Mouse (Mus musculus) lung, postnatal 25 days (tissue): ENCODE results near the gene Lsm4.

ENCODE experiments used
- DNase-seq: peaks from one replicate; pipeline ENCODE4 v3.0.0; 2022; ENCODE audit warnings: low spot score

Lsm4 gene

DNA sequence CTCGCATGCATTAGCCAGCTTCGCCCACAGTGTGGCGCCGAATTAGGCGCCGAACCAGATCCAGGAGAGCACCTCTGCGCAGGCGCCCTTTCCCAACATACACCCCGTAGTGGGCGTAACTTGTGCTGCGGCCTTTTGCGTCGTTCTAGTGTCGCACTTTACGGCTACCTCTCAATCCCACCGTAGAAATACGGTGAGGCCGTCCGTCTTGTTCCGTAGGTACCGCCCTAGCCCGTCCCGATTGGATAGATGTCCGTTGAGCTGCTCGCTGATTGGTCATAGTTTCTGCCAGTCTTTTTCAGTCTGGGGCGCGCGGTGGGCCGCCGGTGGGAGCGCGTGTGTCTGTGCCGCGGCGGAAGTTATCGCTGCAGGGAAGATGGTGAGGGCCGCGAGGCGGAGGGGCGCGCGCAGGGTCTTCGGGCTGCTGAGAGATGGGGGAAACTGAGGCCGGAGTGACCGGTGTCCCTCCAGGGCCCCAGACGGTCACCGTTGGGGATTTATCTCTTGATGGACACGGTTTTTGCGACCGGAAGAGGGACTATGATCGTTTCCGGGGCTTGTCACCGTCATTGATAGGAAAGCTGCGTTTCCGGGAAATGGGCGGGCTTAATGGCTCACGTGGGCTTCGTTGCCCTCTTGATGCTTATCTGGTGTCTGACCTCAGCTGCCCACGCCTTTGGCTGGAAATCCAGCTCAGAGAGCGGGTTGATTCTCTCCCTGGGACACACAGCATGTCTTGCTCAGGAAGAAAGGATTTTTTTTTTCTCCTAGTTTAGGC is at the start of gene Lsm4:
Gene Lsm4 (plus strand): TSS at position 170 of the 778 bp plus-strand sequence.
- DNase-seq, result peak; percentile 99

DNA sequence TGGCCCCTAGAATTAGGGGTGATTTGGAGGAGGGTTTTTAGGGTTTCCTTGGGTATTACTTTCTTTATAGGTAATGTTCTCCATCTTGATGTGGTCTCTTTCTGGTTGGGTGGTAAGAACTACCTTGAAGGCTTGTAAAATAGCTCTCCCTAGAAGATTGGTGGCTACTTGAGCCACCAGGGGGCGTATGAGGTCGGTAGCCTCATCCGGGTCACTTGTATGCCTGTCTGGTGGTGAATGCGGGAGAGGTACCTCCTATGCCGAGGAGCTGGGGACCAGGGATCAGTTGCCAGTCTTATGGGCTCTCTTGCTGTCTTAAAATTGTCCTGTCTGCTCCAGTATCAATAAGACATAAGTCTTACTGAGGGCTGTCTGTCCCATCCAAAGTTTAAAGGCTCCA is 47.9 kb upstream of the Lsm4 start:
- peak; percentile 64 for DNase-seq

DNA sequence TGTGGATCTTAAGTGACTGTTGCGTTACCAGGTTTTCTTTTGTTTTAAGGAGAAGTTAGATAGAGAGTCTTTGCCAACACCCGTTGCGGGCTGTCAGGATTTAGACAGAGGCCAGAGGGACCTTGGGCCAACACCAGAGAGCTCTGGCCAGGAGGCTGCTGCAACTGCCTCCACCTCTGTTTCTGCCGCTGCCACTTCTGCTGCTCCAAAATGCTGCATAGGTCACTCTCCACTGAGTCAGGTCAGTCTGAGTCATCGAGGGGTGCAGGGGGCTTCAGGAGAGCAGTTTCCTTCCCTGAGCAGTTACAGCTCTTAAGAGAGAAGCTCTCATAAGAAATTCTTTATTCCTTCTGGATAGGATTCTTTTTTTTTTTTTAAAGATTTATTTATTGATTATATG is 46.0 kb upstream of the Lsm4 start:
- DNase-seq, result no peak

DNA sequence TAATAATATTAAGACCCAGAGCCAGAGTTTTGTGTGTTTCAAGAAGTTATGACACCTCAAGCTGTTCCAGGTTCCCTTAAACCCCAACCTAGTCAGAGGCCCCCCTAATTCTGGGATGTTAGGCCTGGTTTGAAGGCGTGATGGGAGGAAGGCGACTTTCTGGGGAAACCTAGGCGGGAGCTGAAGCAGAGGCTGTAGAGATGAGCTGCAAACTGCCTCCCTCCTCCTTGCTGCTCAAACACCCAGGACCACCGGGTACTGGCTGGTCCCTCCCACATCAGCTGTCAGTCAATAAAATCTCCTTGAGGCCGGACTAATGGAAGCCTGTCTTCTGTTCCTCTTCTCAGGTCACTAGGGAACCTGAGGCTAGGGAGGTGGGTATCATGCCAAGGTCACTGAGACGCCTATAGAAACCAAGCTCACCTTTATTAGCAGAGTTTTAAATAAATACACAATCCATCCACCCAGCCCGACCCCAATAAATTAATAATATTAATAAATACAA is 44.0 kb upstream of the Lsm4 start:
- no peak for DNase-seq

DNA sequence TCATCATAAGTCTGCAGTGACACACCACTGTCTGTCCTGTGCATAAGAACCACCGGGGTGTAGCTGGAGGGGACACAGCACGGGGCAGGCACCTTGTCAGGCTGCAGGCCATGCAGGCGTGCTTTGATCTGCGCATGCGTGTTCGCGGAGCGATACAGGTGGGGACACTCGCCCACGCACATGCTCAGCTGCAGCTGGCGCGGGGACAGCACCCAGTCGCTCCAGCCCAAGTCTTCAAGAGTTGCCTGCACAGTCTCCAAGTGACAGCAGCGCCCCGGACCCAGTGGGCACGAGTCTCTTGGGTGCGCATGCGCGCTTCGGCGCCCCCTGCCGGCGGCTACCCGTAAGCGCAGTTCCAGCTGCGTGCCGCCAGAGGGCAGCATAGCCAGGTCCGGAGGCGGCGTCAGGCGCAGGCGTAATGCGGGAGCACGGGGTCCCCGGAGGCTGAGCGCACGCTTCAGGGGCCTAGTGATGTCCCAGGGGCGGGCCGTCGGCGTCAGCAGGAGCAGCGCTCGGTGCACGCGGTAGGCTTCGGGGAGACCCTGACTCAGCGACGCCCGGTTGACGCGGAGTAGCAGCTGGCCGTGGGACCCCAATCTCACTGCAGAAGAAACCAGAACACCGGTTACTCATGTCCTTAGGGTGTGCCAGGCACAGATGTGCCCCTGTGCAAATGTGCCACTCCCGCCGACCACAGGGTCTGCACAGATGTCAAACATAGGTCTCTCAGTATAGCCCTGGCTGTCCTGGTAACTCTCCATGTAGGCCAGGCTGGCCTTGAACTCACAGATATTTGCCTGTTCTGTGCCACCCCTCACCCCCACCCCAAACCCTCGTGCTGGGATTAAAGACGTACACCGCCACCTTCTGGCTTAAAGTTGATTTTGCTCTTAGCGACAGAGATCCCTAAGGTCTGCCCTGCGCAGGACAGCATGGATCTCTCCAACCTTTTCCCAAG is 43.2 kb upstream of the Lsm4 start:
- DNase-seq, result peak; percentile 84

DNA sequence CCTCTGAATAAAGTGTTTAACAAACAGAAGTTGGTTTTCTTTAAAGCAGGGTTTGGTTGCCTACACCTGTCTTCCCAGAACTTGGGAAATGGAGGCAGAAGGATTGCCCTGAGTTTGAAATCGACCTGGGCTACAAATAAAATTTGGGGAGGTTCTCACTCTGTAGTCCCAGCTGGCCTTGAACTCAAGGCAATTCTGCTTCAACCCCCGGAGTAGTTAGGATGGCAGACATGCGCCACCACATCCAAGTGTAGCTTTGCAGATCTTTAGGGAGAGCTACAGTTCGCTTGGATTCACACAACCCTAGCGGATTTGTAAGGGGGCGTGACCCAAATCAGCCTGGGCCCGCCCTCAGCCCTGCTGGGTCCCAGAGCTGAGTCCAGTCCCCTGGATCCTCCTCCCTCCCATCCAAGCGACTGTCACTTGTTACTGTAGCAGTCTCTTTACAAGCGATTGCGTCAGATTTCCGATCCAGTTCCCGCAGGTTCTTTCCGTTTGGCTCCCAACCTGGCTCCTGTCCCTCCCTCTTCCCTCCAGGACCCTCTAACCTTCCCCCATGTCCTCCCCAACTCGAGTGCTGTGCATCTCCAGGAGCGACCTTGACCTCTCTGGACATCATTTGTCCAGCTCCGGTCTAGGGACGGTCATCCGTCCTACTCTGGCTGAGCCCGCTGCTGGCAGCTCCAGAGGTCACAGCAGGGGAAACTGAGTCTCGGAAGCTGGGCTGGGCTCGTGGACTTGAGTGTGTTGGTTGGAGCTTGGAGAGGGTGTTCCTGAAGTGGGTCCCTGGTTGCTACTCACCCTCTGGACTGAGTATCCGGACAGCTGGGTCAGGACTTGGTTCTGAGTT is 42.3 kb upstream of the Lsm4 start:
- peak; percentile 71 for DNase-seq

DNA sequence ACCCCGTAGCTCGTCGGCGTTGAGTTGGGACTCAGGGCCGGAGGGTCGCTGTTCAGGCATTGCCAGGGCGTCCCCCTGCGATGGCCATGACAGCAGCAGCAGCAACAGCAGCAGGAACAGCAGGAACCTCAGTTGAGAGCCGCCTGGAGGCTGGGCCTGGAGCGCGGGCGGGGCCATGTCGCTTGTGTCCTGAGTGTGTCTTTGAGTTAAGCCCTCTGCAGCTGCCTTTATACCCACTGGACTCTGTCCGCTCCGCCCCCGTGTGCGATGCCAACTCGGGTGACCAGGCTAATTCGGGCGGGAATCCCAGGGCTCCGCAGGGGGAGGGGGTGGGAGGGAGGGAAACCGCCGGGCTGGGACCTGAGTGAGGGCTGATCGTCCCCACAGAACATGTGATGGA is 41.6 kb upstream of the Lsm4 start:
- peak; percentile 47 for DNase-seq

DNA sequence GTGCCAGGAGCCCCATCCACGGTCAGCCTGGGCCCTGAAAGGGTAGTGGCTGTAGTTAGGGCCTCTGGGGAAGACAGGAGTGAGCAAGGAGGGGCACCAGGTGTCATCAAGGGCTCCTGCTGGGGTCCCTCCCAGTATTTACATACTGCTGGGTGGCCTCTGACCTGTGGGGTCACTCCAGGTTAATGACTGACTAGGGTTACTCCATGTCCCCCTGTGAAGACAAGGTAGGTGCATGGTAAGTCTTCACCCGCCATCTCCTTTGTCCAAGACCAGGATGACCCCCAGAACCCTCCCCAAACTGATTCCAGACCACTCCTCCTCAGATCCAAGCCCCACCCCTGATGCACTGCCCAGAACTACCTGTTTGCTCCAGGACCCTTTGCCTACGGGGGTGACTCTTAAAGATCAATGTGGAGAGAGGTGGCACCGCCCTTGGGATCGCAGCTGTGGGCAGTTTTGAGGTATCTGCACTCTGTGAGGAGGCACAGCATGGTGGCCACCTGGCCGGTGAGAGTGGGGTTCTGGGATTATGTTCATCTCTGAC is 40.6 kb upstream of the Lsm4 start, which contains the start of gene Gdf15:
Gene Gdf15 (minus strand): TSS at position 111 of the 547 bp plus-strand sequence.
- no peak for DNase-seq

DNA sequence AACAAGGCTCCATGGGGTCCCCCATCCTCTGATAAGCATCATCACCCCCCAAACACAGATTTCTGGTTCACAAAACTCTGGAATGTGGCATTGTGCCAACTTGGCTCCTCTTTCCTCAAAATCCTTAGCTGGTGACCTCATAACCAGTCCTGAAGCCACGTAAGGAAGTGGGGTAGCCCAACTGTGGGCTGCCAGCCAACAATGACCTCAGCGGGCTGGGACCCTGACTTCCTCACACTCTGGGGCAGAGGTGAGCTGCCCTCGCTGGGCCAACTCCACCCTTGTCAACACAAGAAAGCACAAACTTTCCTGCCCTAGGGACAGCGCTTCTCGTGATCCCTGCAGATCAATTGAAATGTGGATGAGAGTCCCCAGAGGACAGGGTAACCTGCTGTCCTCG is 39.0 kb upstream of the Lsm4 start:
- DNase-seq, result peak; percentile 77

DNA sequence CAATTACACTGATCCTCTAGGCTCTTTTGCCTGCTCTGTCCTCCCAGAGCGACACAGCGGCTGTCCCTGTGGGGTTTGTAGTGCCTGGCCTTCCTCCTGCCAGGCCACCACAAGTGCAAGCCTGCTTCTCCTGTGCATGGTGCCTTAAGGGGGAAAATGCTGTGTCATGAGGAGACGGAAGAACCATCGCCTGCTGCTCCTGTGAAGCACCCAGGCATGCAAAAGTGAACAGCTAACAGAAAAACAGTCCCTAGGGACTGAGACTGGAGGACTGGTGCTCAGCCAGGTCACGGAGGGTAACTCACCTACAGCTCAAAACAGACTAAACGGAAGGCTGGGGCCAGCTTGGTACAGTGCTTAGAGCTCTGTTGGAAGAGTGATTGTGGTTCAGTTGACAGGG is 37.5 kb upstream of the Lsm4 start:
- DNase-seq, result peak; percentile 43

DNA sequence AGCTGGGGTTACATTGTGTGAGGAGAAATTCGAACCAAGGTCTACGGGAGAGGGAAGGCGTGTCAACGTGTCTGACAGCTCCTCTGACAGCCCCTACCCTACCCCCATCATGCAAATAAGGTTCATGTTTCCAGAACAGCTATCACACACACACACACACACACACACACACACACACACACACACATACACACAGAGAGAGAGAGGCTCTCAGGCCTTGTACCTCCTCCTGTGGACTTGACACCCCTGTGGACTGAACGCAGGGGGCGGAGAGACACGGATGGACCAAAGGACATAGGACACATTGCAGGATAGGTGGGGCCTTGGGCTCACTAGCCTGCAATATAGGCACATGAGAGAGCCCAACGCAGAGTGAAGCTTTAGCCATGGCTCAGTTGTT is 36.2 kb upstream of the Lsm4 start:
- DNase-seq, result no peak

DNA sequence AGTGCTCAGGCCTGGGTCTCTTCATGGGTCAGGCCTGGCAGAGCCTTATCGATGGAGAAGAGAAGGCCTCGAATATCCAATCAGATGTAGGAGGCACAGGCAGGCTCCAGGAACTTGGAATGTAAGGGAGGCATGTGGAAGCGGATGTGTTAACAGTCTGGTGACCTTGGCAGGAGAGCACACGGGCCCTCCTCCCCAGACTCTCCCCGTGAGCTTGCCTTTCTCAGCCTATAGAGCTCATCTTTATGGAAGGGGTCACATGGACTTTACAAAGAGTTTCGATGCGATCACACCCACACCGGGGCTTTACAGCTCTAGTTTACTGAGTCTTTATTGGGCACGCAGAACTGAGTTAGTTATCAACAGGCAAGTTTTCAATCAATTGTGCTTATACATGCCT is 34.3 kb upstream of the Lsm4 start:
- DNase-seq, result no peak

DNA sequence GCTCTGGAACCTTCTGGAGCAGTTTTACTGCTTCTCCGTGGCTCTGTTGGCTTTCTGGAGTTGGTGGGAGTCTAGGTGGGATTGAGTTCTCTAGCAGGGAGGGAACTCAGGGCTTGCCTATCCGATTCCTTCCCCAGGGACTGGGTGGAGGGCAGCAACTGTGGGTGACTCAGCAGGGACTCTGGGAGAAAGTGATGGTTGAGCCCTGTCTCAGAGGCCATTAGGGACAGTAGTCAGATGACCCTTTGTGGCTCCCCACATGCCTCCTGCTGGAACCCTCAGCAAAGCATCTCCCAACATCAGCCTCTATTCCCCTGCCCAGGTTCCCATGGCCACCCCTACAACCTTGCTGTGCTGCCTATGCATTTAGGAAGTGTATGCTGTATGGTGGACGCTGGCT is 30.0 kb upstream of the Lsm4 start:
- no peak for DNase-seq

DNA sequence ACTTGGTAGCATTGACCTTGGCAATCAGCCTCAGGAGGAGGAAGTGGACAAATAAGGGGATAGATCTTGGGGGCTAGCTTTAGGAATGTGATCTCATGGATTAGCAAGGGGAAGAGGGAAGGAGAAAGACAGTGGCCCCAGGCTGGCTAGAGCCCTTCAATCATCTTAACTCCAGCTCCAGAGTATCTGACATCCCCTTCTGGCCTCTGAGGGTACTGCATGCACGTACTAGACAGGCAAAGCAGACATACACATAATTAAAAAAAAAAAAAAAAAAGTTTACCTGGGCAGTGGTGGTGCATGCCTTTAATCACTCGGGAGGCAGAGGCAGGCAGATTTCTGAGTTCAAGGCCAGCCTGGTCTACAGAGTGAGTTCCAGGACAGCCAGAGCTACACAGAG is 29.0 kb upstream of the Lsm4 start:
- no peak for DNase-seq

DNA sequence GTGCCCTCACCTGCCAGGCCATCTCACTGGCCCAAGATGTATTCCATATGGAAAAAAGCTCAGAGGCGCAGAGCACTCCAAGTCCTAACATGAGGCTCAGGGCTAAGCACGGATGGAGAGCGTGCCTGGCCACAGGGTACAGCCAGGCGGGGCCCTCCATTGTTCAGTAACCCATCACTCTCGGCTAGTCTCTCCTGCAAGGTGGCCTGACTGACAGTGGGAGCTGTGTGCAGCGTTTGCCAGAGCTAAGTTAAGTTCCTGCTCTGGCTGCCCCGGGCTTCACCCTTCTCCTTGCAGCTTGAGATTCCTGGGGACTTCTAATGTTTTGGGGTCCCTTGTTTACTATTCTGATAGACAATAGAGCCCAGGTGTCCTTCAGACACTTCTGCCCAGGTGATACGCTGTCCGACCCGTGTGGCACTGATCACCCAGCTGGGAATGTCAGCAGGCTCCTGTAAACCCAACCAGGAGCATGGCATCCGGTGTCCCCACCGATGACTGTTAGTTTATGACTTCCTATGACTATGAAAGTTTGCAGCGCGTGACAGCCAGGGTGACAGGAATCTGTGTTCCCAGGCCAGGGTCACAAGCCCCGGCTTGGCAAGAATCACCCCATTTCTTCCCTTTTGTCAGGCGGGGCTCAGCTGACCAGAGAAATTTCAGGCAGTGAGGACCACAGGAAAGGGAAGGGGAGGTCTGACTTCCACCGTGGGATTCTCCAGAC is 27.4 kb upstream of the Lsm4 start:
- peak; percentile 45 for DNase-seq

DNA sequence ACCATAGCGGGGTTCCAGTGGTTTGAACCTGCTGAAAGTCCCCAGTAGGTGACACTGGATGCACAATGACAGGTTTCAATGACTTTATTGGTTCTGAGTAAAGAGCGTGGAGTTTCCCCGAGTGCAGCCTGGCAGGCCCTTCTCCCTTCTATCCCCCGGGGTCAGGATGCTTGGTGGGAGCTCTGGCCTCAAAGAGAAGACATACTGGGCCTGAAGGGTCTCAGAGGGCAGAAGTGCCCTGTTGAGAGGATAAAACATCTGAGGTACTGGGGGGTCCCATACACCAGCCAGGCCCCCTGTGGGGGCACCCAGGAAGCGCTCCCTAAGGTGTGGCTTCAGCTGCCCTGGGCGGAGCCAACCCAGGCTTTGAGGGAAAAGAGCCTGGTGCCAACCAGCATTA is 26.7 kb upstream of the Lsm4 start:
- no peak for DNase-seq

DNA sequence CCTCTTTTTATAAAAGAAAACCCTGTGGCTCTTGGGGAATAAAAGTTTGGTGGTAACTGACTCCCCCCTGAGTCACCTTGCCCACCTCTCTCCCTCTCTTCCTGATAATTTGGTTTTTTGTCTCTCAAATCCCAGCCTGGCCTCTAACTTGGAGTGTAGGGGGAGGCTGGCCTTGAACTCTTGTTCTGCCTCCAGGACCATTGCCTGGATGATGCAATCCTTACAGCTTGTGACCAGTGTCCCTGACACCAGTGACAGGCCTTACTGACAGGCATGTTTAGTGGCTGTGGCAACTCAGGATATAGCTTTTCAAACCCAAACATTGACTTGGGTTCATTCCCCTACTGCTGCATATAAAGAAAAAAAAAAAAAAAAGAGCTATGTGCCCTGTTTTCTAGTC is 26.3 kb upstream of the Lsm4 start:
- no peak for DNase-seq

DNA sequence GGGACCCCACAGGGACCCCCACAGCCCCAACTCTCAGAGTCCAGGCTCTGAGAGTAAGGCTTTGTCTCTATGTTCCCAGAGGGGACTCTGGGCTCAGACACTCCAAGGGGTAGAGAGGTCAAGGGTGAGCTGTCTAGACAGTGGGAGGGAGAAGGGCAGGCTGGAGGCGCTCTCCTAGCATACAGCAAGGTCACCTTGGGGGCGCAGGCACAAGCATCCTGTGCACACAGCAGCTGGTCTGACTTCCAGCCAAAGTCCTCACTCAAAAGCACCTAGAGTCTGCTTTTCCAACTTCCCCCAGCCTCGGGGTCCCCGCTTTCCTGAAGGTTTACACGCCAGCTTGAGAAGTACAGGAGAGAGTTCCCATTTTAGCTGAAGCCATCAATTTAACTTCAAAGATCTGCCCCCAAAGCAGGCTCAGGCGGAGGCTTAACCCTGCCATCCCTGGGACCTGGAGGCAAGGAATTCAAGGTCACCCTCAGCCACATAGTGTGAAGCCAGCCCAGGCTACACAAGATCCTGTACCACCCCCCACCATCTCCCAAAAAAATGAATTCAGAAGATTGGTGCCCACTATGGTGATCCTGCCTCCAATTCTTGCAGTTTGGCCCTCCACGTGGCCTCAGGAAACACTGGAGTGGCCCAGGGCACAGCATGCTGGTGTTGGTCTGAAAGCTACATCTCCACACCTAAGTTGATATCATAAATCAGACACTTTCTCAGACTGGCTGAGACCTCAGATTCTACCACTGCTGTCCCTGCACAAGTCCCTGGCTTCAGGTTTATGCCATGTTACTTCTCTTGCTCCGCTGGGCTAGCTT is 25.5 kb upstream of the Lsm4 start:
- no peak for DNase-seq

DNA sequence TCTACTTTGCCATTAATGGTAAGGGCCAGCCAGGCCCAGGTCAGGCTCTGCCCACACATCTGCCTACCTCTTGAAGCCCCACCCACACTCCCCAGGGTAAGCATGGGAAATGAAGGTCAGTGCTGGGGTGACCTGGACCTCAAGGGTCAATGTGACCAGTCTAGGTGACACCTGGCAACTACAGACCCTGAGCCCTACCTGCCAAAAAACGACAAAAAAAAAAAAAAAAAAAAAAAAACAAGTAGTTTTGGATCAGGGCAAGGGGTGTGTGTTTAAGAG is 24.9 kb upstream of the Lsm4 start:
- DNase-seq, result no peak

DNA sequence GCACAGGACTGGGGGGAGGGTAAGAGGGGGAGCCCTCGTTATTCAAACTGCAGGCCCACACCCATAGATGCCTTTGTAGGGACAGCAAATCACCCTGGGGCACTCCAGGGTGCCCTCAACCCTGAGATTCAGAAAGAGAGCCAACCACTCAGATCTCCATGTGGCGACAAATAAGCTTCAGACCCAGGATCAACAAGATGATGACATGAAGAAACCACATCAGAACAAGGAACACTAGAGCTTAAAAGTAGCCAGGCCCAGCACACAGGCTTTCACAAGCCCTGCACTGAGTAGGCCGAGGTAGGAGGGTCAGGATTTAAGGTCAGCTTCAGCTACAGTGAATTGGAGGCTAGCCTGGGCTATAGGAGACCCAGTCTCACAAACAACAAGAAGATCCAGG is 24.1 kb upstream of the Lsm4 start:
- DNase-seq, result no peak
